Mouse (Mus musculus) bone marrow macrophage, adult 2 months (primary cell): ENCODE results near the gene Tspan18.

Experiments used
- CTCF ChIP-seq: IDR thresholded peaks from 2 replicates; pipeline ENCODE4 v1.5.1; 2012; ENCODE audit warnings: low read depth, mild to moderate bottlenecking, low read length, moderate library complexity
- POLR2A ChIP-seq: IDR thresholded peaks from 2 replicates; pipeline ENCODE4 v1.6.1; 2012; ENCODE audit warnings: mild to moderate bottlenecking, low read depth, low read length, borderline replicate concordance

DNA sequence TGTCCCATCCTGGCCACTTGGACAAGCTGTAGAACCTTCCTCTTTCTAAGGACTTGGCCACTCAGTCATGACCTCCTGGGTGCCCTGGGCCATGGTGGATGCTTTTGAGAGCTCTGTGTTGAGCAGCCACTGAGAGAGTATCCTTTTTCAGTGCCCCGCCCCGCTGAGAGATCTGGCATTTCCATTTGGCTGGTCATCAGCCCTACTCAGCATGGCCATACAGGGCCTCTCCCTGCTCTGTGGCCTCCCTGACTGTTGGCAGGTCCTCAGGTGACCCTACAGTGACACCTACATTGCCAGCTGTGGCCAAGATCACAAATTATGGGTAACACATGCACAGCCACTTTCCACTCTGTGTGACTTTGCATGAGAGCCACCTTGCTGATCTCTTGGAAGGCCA, 121.4 kb downstream of the Tspan18 start:
- TF ChIP-seq CTCF (no peak), POLR2A (no peak)
